In the genomic region with DNA sequence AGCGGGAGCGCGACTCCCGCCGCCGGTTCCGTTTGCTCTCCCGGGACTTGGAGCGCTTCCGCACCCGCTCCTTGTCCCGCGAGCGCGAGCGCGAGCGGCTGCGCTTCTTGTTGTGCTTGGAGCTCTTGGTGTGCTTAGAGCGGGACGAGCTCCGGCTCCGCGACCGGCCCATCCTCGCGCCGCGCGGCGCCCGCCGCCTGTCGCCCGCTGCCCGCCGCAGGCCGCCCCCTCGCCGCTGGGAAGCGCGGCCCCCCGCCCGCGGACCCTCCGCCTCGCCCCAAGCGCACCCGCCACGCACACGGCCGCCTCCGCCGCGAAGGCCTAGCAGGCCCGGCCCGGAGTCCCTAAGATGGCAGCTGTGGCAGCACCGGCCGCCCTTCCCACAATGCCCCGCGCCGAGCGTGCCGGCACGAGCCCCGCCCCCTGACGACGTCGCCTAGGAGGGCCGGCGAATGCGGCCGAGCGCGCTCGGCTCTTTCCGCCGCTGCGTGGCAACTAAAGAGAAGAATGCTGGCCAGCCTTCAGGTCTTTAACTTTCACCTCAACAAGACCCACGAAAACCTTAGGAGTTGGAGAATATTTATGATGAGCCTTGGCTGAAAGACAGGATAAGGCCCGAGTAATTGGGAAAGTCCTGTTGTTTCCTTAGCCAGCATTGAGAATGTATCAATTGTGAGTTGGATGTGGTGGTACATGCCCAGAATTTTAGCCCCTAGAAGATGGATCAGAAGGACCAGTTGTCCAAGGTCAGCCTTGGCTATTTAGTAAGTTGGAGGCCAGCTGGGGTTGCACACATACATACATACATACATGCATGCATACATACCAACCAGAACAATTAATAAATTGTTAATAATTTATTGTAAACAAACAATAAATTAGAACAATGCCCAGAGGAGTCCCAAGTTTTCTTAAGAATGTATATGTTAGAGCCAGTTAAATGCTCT, we compare ENCODE assay signal across 8 mouse cellular contexts. TPM values are rescaled to one million over a fixed set of nuclear protein-coding genes. Genes with fewer than 3 reads are reported as not detected.
DNase-seq lines count a peak whose midpoint lies in the region; ATAC-seq and TF ChIP-seq lines count a peak whose summit lies in the region.

TSS of gene Arglu1 (minus strand) at position 376 of the 947 bp plus-strand sequence.

- peak within 1 kb of the TSS; percentile 68 for H3K4me2 ChIP-seq in embryonic facial prominence, embryonic 15.5 days (replicated peaks)
- H3K4me2 ChIP-seq in kidney, embryonic 14.5 days (replicated peaks; ENCODE audit: low read depth, low read length): peak within 1 kb of the TSS; percentile 73
- H3K4me2 ChIP-seq in limb, embryonic 15.5 days: peak within 1 kb of the TSS; percentile 62

- no peaks in the 10 kb centered on the region for H3K27me3 ChIP-seq in embryonic facial prominence, embryonic 15.5 days
- no peaks in the 10 kb centered on the region for H3K27me3 ChIP-seq in kidney, embryonic 14.5 days (ENCODE audit: control insufficient read depth, insufficient read depth, low read length)
- no peaks in the 10 kb centered on the region for H3K27me3 ChIP-seq in limb, embryonic 15.5 days

- H3K27ac ChIP-seq in bone marrow, adult 2 months (ENCODE audit: control insufficient read depth, insufficient read depth, low read depth, low read length, poor library complexity): peak within 1 kb of the TSS; percentile 95
- peak within 1 kb of the TSS; percentile 98 for H3K27ac ChIP-seq in embryonic facial prominence, embryonic 15.5 days (replicated peaks)
- H3K27ac ChIP-seq in kidney, embryonic 14.5 days (ENCODE audit: low read depth, low read length): peak within 1 kb of the TSS; percentile 92
- H3K27ac ChIP-seq in limb, embryonic 15.5 days: peak within 1 kb of the TSS; percentile 97

- under 1% methylated on average over 80 of the region's 81 CpGs for WGBS in bone marrow, adult 2 months
- WGBS in embryonic facial prominence, embryonic 15.5 days: under 1% methylated on average over 75 of the region's 81 CpGs
- under 1% methylated on average over 48 of the region's 81 CpGs for WGBS in kidney, embryonic 14.5 days
- WGBS in limb, embryonic 15.5 days: under 1% methylated on average over 78 of the region's 81 CpGs

- ATAC-seq in embryonic facial prominence, embryonic 15.5 days (ENCODE audit: insufficient number of reproducible peaks, low FRiP score, low TSS enrichment, low read depth): peak; percentile 93
- peak; percentile 95 for ATAC-seq in kidney, embryonic 14.5 days (ENCODE audit: low FRiP score, low TSS enrichment)
- ATAC-seq in limb, embryonic 15.5 days (ENCODE audit: insufficient number of reproducible peaks, low FRiP score, low TSS enrichment, low read depth): peak; percentile 91

- TF ChIP-seq POLR2A in bone marrow, adult 2 months (IDR thresholded peaks at IDR 0.05; ENCODE audit: borderline replicate concordance, control insufficient read depth, low read depth, low read length): peak; percentile 89

- H3K4me3 ChIP-seq in bone marrow, adult 2 months (replicated peaks; ENCODE audit: control insufficient read depth, low read depth, low read length): peak within 1 kb of the TSS; percentile 100
- peak within 1 kb of the TSS; percentile 91 for H3K4me3 ChIP-seq in embryonic facial prominence, embryonic 15.5 days (replicated peaks)
- peak within 1 kb of the TSS; percentile 91 for H3K4me3 ChIP-seq in kidney, embryonic 14.5 days (ENCODE audit: low read length)
- H3K4me3 ChIP-seq in limb, embryonic 15.5 days: peak within 1 kb of the TSS; percentile 88

- peaks cover 1% of the 10 kb centered on the region; the same call in 1 of the 2 replicates for H3K4me1 ChIP-seq in bone marrow, adult 2 months (ENCODE audit: control insufficient read depth, insufficient read depth, low read length)
- H3K4me1 ChIP-seq in embryonic facial prominence, embryonic 15.5 days: peaks cover 30% of the 10 kb centered on the region
- peaks cover 32% of the 10 kb centered on the region for H3K4me1 ChIP-seq in kidney, embryonic 14.5 days (ENCODE audit: control insufficient read depth, insufficient read depth, low read length)
- H3K4me1 ChIP-seq in limb, embryonic 15.5 days: peaks cover 33% of the 10 kb centered on the region

- H3K36me3 ChIP-seq in embryonic facial prominence, embryonic 15.5 days: no peaks in the 10 kb centered on the region
- H3K36me3 ChIP-seq in kidney, embryonic 14.5 days (ENCODE audit: control insufficient read depth, insufficient read depth, low read length): no peaks in the 10 kb centered on the region
- no peaks in the 10 kb centered on the region for H3K36me3 ChIP-seq in limb, embryonic 15.5 days

- peak within 1 kb of the TSS; percentile 99 for H3K9ac ChIP-seq in embryonic facial prominence, embryonic 15.5 days
- H3K9ac ChIP-seq in kidney, embryonic 14.5 days (ENCODE audit: low read depth, low read length): peak within 1 kb of the TSS; percentile 99
- H3K9ac ChIP-seq in limb, embryonic 15.5 days: peak within 1 kb of the TSS; percentile 100

- DNase-seq in 416B (ENCODE audit: low read depth): peak; percentile 83
- peak; percentile 94 to 95 for DNase-seq in heart, adult 9 months (ENCODE audit: low spot score in 2 of 2)
- DNase-seq in monocyte, adult 2 months (ENCODE audit: low read depth in 1 of 2, low spot score in 2 of 2): peak; percentile 74 to 93
- peak; percentile 93 to 94 for DNase-seq in spleen, postnatal 36 days (ENCODE audit: low spot score in 2 of 2)

- no peaks in the 10 kb centered on the region for H3K9me3 ChIP-seq in embryonic facial prominence, embryonic 15.5 days (replicated peaks)
- no peaks in the 10 kb centered on the region for H3K9me3 ChIP-seq in kidney, embryonic 14.5 days (ENCODE audit: control insufficient read depth, low read length)
- H3K9me3 ChIP-seq in limb, embryonic 15.5 days: no peaks in the 10 kb centered on the region

- TF ChIP-seq CTCF in bone marrow, adult 2 months (IDR thresholded peaks at IDR 0.05; ENCODE audit: control insufficient read depth, insufficient read depth, low read length): no peak

RNA-seq across cellular contexts. Expression of gene Arglu1, which starts in this region (rescaled TPM):
- 122 and 172 TPM in 2 replicates for polyA plus RNA-seq in bone marrow, adult 2 months (2011; ENCODE audit: insufficient read depth, insufficient read length, low replicate concordance, missing spikeins)
- polyA plus RNA-seq in embryonic facial prominence, embryonic 15.5 days (2015; fragmentation: Nextera tagmentation; extraction: Ambion mirVana): 140 and 144 TPM in 2 replicates
- polyA plus RNA-seq in kidney, embryonic 14.5 days (2014; fragmentation: Nextera tagmentation; extraction: Ambion mirVana): 150 and 183 TPM in 2 replicates
- polyA plus RNA-seq in limb, embryonic 15.5 days (2015; fragmentation: Nextera tagmentation; extraction: Ambion mirVana): 111 and 137 TPM in 2 replicates

Comparison
In these comparisons a context has a peak if more than half of its experiments do, and no peak if none do; other contexts are left out.
1. Peak in every context shown above with its lines: DNase-seq, ATAC-seq, H3K4me3 ChIP-seq and H3K27ac ChIP-seq.